Mouse (Mus musculus) activated CD4-positive, CD25-positive, alpha-beta regulatory T cell, adult 4 months (primary cell): Measurements from ENCODE around the gene Prss57. TPM values are rescaled to one million over a fixed set of nuclear protein-coding genes. Genes with fewer than 3 reads are reported as not detected.

ENCODE experiments used
- ATAC-seq: one replicate; pipeline ENCODE4 v1.8.0; 2017
- polyA plus RNA-seq, 2 experiments: library from polyadenylated mRNA; unstranded; fragments of 100-300 nt; shearing (Covaris generic); gene quantifications; one replicate each; pipeline ENCODE4 v1.2.1; 2017

The Prss57 gene
- polyA plus RNA-seq, 2 experiments from 2014 or later: 0.76 to 1.1 TPM

GRCm38 (mm10) chr10:79806972-79807371, 16.2 kb upstream of the Prss57 start:
- no peak for ATAC-seq

- ATAC-seq: no peak
Measured at GRCm38 (mm10) chr10:79806331-79806730, 15.6 kb upstream of the Prss57 start.

- ATAC-seq: no peak
Measured at GRCm38 (mm10) chr10:79805636-79806035, 14.9 kb upstream of the Prss57 start.

GRCm38 (mm10) chr10:79803716-79804323, 13.1 kb upstream of the Prss57 start:
- ATAC-seq: no peak

GRCm38 (mm10) chr10:79802331-79802971, 11.7 kb upstream of the Prss57 start:
- ATAC-seq: no peak

GRCm38 (mm10) chr10:79801837-79802236, 11.1 kb upstream of the Prss57 start:
- ATAC-seq: no peak

GRCm38 (mm10) chr10:79800508-79800907, 9.7 kb upstream of the Prss57 start:
- ATAC-seq: no peak

- no peak for ATAC-seq
Measured at GRCm38 (mm10) chr10:79798289-79798928, 7.6 kb upstream of the Prss57 start.

- no peak for ATAC-seq
Measured at GRCm38 (mm10) chr10:79797326-79797725, 6.6 kb upstream of the Prss57 start.

GRCm38 (mm10) chr10:79795905-79796304, 5.1 kb upstream of the Prss57 start:
- ATAC-seq: no peak

GRCm38 (mm10) chr10:79794491-79794931, 3.8 kb upstream of the Prss57 start:
- no peak for ATAC-seq

- ATAC-seq: peak; percentile 32
Measured at GRCm38 (mm10) chr10:79793738-79794490, 3.2 kb upstream of the Prss57 start.

GRCm38 (mm10) chr10:79793051-79793737, 2.4 kb upstream of the Prss57 start, which contains the start of gene Palm:
Gene Palm (plus strand): TSS chr10:79793572.
- peak; percentile 46 for ATAC-seq

- no peak for ATAC-seq
Measured at GRCm38 (mm10) chr10:79792339-79793040, 1.7 kb upstream of the Prss57 start.

GRCm38 (mm10) chr10:79789581-79789980, 1.2 kb downstream of the Prss57 start:
- ATAC-seq: no peak

- ATAC-seq: no peak
Measured at GRCm38 (mm10) chr10:79788386-79789158, 2.2 kb downstream of the Prss57 start.

GRCm38 (mm10) chr10:79783920-79784800, 6.6 kb downstream of the Prss57 start:
- no peak for ATAC-seq

- no peak for ATAC-seq
Measured at GRCm38 (mm10) chr10:79783050-79783449, 7.7 kb downstream of the Prss57 start.

GRCm38 (mm10) chr10:79781956-79782355, 8.8 kb downstream of the Prss57 start:
- ATAC-seq: no peak

GRCm38 (mm10) chr10:79781139-79781538, 9.6 kb downstream of the Prss57 start:
- ATAC-seq: no peak
